19 mouse cellular contexts compared by ENCODE assay signal in the genomic region with DNA sequence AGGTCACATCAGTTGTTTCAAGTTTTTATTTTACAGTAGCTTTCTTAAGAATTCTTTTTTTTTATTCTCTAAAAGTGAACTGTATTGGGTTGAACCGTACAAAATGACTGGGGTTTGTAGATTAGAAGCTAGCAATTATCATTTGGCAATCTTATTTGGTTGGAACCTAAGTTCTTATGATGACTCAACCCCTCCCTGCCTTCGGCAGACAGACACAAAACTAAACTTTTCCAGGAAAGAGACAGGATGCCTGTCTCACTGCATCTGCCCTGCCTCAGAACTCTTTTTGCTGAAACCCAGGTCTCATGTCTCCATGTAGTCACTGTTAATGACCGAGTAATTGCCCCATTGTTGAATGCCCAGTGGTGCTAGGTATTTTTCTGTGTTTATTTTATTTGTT. TPM values are rescaled to one million over a fixed set of nuclear protein-coding genes. Genes with fewer than 3 reads are reported as not detected.
DNase-seq lines count a peak whose midpoint lies in the region; ATAC-seq lines count a peak whose summit lies in the region.
"Had no signal": no experiment of that assay in that cellular context is flagged by ENCODE, and none has a peak within 500 bp of the region (broad histone marks: within the 10 kb centered on the region; RNA-seq: fewer than 3 reads in every experiment).

No protein-coding gene starts in this region.

- peak; percentile 68 for ATAC-seq in CD4-positive, CD25-positive, alpha-beta regulatory T cell, adult 4 months
- peak; percentile 75 for ATAC-seq in activated CD4-positive, CD25-positive, alpha-beta regulatory T cell, adult 4 months
- no peak for ATAC-seq in erythroblast, adult 5-6 weeks (replicated peaks; ENCODE audit: low FRiP score, poor library complexity, severe bottlenecking)
- ATAC-seq: hindbrain, postnatal 0 days; intestine, embryonic 15.5 days had no signal

- peak; percentile 26 for DNase-seq in 3T3-L1 (ENCODE audit: low read depth, low spot score)
- no peak for DNase-seq in layer of hippocampus, postnatal 10 days (ENCODE audit: low spot score in 2 of 2)
- no peak for DNase-seq in testis, postnatal 14 days (ENCODE audit: low spot score)
- DNase-seq: adrenal gland, postnatal 10 days; adrenal gland, postnatal 36 days; cerebellum, adult 18-20 months; cerebellum, adult 9-10 months; cerebellum, postnatal 14 days; gastrocnemius, postnatal 25 days; heart, adult 18-20 months; heart, postnatal 10 days; heart, postnatal 36 days; kidney, adult 11 months had no signal

RNA-seq across cellular contexts. Expression of gene Sgo1, which starts 24.9 kb away (rescaled TPM):
- 1 to 10 TPM; 2.5 to 3.5 TPM for polyA plus RNA-seq in CD4-positive, CD25-positive, alpha-beta regulatory T cell, adult 4 months (2017; shearing (Covaris generic))
- 10 to 100 TPM in 1 of 2 experiments, 1 to 10 TPM in 1; 7.1 to 12.3 TPM for polyA plus RNA-seq in activated CD4-positive, CD25-positive, alpha-beta regulatory T cell, adult 4 months (2017; shearing (Covaris generic))
- 12.7 and 15.7 TPM in 2 replicates for total RNA-seq in erythroblast, adult 5-6 weeks (2015; ENCODE audit: low replicate concordance)
- 15.6 and 26.8 TPM in 2 replicates for total RNA-seq in erythroblast, adult 5-6 weeks (2017; ENCODE audit: low replicate concordance)
- total RNA-seq in layer of hippocampus, postnatal 10 days (2021) = 1 to 10 TPM; 1.0 to 1.2 TPM
- total RNA-seq: gastrocnemius, adult 8-10 months had no signal

Comparison
In these comparisons a context has a peak if more than half of its experiments do, and no peak if none do; other contexts are left out.
1. RNA of gene Sgo1, which starts 24.9 kb away (total RNA-seq): 12.7 to 26.8 TPM in erythroblast, adult 5-6 weeks; 1.0 to 1.2 TPM in layer of hippocampus, postnatal 10 days; every median in the first group is over 4 times any median in the second.